Mouse (Mus musculus) ES-Bruce4 (cell line): Measurements from ENCODE around the gene Vangl1.

Source experiments
- CTCF ChIP-seq: IDR thresholded peaks from one replicate; pipeline ENCODE4 v1.8.1; 2011; ENCODE audit warnings: low read depth, low read length
- EP300 ChIP-seq: IDR thresholded peaks from 2 replicates; pipeline ENCODE4 v1.6.1; 2011; ENCODE audit warnings: low read depth, low read length; ENCODE audit not compliant: insufficient read depth
- POLR2A ChIP-seq: IDR thresholded peaks from one replicate; pipeline ENCODE4 v1.8.1; 2011; ENCODE audit warnings: low read length; ENCODE audit not compliant: insufficient read depth

- TF ChIP-seq CTCF = no peak
- no peak for TF ChIP-seq EP300
- TF ChIP-seq POLR2A = no peak
These were observed 57.3 kb downstream of the Vangl1 start for GRCm38 (mm10) chr3:102147189-102147588.
